Mouse (Mus musculus) myocyte (in vitro differentiated cells): ENCODE data around the gene Pold1. TPM values are rescaled to one million over a fixed set of nuclear protein-coding genes. Genes with fewer than 3 reads are reported as not detected.

ENCODE experiments used
- H3K27me3 ChIP-seq: one replicate; pipeline ENCODE4 v1.6.1; 2011; ENCODE audit not compliant: control insufficient read depth, insufficient read depth, insufficient read length
- H3K36me3 ChIP-seq: one replicate; pipeline ENCODE4 v1.6.1; 2011; ENCODE audit not compliant: control insufficient read depth, insufficient read depth
- H3K4me2 ChIP-seq: one replicate; pipeline ENCODE4 v1.6.1; 2011; ENCODE audit warnings: low read depth, control low read depth
- H3K4me3 ChIP-seq: one replicate; pipeline ENCODE4 v1.5.1; 2011; ENCODE audit warnings: mild to moderate bottlenecking, control low read depth, moderate library complexity
- H3K79me2 ChIP-seq: one replicate; pipeline ENCODE4 v1.6.1; 2011; ENCODE audit not compliant: control insufficient read depth, insufficient read depth
- H3ac ChIP-seq: one replicate; pipeline ENCODE4 v1.6.1; 2011; ENCODE audit not compliant: control insufficient read depth, insufficient read length
- CEBPB ChIP-seq: IDR thresholded peaks from 2 replicates; pipeline ENCODE4 v1.6.1; 2011; ENCODE audit warnings: mild to moderate bottlenecking, moderate library complexity; ENCODE audit not compliant: poor library complexity, insufficient read depth, severe bottlenecking
- E2F4 ChIP-seq: IDR thresholded peaks from one replicate; pipeline ENCODE4 v1.6.1; 2011; ENCODE audit warnings: mild to moderate bottlenecking, control low read depth, moderate library complexity; ENCODE audit not compliant: insufficient read depth
- MAX ChIP-seq: IDR thresholded peaks from one replicate; pipeline ENCODE4 v1.6.1; 2011; ENCODE audit warnings: low read depth, mild to moderate bottlenecking, control low read depth
- MYOD1 ChIP-seq, 3 experiments: IDR thresholded peaks; one replicate each; pipeline ENCODE4 v1.6.1; 2011; ENCODE audit warnings: control low read depth in 2 of 3, low read depth in 2 of 3, mild to moderate bottlenecking in 2 of 3, moderate library complexity in 1 of 3; ENCODE audit not compliant: insufficient read length in 2 of 3, control insufficient read depth in 1 of 3
- MYOG ChIP-seq, 3 experiments: IDR thresholded peaks; one replicate each; pipeline ENCODE4 v1.6.1; 2011; ENCODE audit warnings: control low read depth in 2 of 3, low read depth in 2 of 3, mild to moderate bottlenecking in 2 of 3; ENCODE audit not compliant: insufficient read length in 2 of 3, control insufficient read depth in 1 of 3, insufficient read depth in 1 of 3
- POLR2A ChIP-seq: IDR thresholded peaks from one replicate; pipeline ENCODE4 v1.6.1; 2011; ENCODE audit warnings: low read depth, mild to moderate bottlenecking, control low read depth, moderate library complexity; ENCODE audit not compliant: insufficient read length
- POLR2AphosphoS2 ChIP-seq: IDR thresholded peaks from one replicate; pipeline ENCODE4 v1.6.1; 2011; ENCODE audit warnings: low read depth, control low read depth; ENCODE audit not compliant: insufficient read length
- REST ChIP-seq: IDR thresholded peaks from one replicate; pipeline ENCODE4 v1.6.1; 2011; ENCODE audit warnings: mild to moderate bottlenecking, control low read depth, moderate library complexity; ENCODE audit not compliant: insufficient read depth, insufficient read length
- SRF ChIP-seq: IDR thresholded peaks from one replicate; pipeline ENCODE4 v1.6.1; 2011; ENCODE audit warnings: low read depth; ENCODE audit not compliant: control insufficient read depth, insufficient read length
- TCF12 ChIP-seq: IDR thresholded peaks from one replicate; pipeline ENCODE4 v1.6.1; 2011; ENCODE audit warnings: mild to moderate bottlenecking, control low read depth; ENCODE audit not compliant: poor library complexity, insufficient read depth, severe bottlenecking
- TCF3 ChIP-seq: IDR thresholded peaks from one replicate; pipeline ENCODE4 v1.6.1; 2011; ENCODE audit warnings: low read depth, control low read depth; ENCODE audit not compliant: insufficient read length
- USF1 ChIP-seq: IDR thresholded peaks from one replicate; pipeline ENCODE4 v1.6.1; 2011; ENCODE audit warnings: low read depth, mild to moderate bottlenecking, control low read depth, moderate library complexity
- polyA plus RNA-seq: library from polyadenylated mRNA; unstranded; fragments of >200 nt; fragmentation: generic; extraction: Trizol; gene quantifications from one replicate; pipeline ENCODE4 v1.2.1, GENCODE M21; 2012; ENCODE audit warnings: missing spikeins

Gene Pold1
- polyA plus RNA-seq, 1 experiment, result 23.9 TPM

GRCm38 (mm10) chr7:44572213-44572701 lies 23.6 kb upstream of the Pold1 start, which contains the start of gene Napsa:
Gene Napsa (plus strand): TSS chr7:44572380.
- TF ChIP-seq TCF12, result no peak
- TF ChIP-seq POLR2A, result no peak
- TF ChIP-seq POLR2AphosphoS2, result no peak
- TF ChIP-seq CEBPB, result no peak
- TF ChIP-seq TCF3, result no peak
- TF ChIP-seq REST, result no peak
- TF ChIP-seq MYOG (IDR thresholded peaks at IDR 0.05; ENCODE audit: control insufficient read depth in 1 of 3, insufficient read depth in 1 of 3, insufficient read length in 2 of 3, low read depth in 2 of 3), result no peak
- no peak for TF ChIP-seq MAX
- no peak for TF ChIP-seq USF1
- TF ChIP-seq MYOD1 (IDR thresholded peaks at IDR 0.05; ENCODE audit: control insufficient read depth in 1 of 3, insufficient read length in 2 of 3, low read depth in 2 of 3), result no peak
- TF ChIP-seq E2F4, result no peak
- TF ChIP-seq SRF, result no peak
- H3K4me2 ChIP-seq, result no peak within 1 kb of the TSS
- H3ac ChIP-seq, result no peak within 1 kb of the TSS
- no peaks in the 10 kb centered on the region for H3K79me2 ChIP-seq
- no peaks in the 10 kb centered on the region for H3K36me3 ChIP-seq
- peaks cover 30% of the 10 kb centered on the region for H3K27me3 ChIP-seq
- no peak within 1 kb of the TSS for H3K4me3 ChIP-seq

GRCm38 (mm10) chr7:44571811-44572210 lies 23.2 kb upstream of the Pold1 start:
- Histone ChIP-seq H3K4me3 (no peak overlapping the region), H3K36me3 (no peaks in the 10 kb centered on the region), H3K4me2 (no peak overlapping the region), H3ac (no peak overlapping the region), H3K79me2 (no peaks in the 10 kb centered on the region), H3K27me3 (peaks cover 30% of the 10 kb centered on the region)
- TF ChIP-seq E2F4, result no peak
- TF ChIP-seq MYOD1 (IDR thresholded peaks at IDR 0.05; ENCODE audit: control insufficient read depth in 1 of 3, insufficient read length in 2 of 3, low read depth in 2 of 3), result no peak
- TF ChIP-seq POLR2AphosphoS2, result no peak
- no peak for TF ChIP-seq CEBPB
- no peak for TF ChIP-seq USF1
- TF ChIP-seq MAX, result no peak
- no peak for TF ChIP-seq REST
- TF ChIP-seq TCF3, result no peak
- TF ChIP-seq MYOG (IDR thresholded peaks at IDR 0.05; ENCODE audit: control insufficient read depth in 1 of 3, insufficient read depth in 1 of 3, insufficient read length in 2 of 3, low read depth in 2 of 3), result no peak
- TF ChIP-seq POLR2A, result no peak
- no peak for TF ChIP-seq SRF
- no peak for TF ChIP-seq TCF12

- Histone ChIP-seq H3K27me3 (peaks cover 30% of the 10 kb centered on the region), H3K4me3 (no peak overlapping the region), H3K79me2 (no peaks in the 10 kb centered on the region), H3ac (no peak overlapping the region), H3K4me2 (no peak overlapping the region), H3K36me3 (no peaks in the 10 kb centered on the region)
- TF ChIP-seq CEBPB, result no peak
- no peak for TF ChIP-seq MAX
- TF ChIP-seq MYOG (IDR thresholded peaks at IDR 0.05; ENCODE audit: control insufficient read depth in 1 of 3, insufficient read depth in 1 of 3, insufficient read length in 2 of 3, low read depth in 2 of 3), result no peak
- no peak for TF ChIP-seq REST
- TF ChIP-seq SRF, result no peak
- no peak for TF ChIP-seq POLR2A
- no peak for TF ChIP-seq TCF3
- TF ChIP-seq POLR2AphosphoS2, result no peak
- no peak for TF ChIP-seq MYOD1 (IDR thresholded peaks at IDR 0.05; ENCODE audit: control insufficient read depth in 1 of 3, insufficient read length in 2 of 3, low read depth in 2 of 3)
- no peak for TF ChIP-seq E2F4
- TF ChIP-seq TCF12, result no peak
- no peak for TF ChIP-seq USF1
These were observed 22.3 kb upstream of the Pold1 start for GRCm38 (mm10) chr7:44570989-44571388.

- Histone ChIP-seq H3K79me2 (no peaks in the 10 kb centered on the region), H3K4me3 (no peak overlapping the region), H3ac (no peak overlapping the region), H3K36me3 (no peaks in the 10 kb centered on the region), H3K4me2 (no peak overlapping the region), H3K27me3 (peaks cover 42% of the 10 kb centered on the region)
- TF ChIP-seq TCF12, result no peak
- TF ChIP-seq TCF3, result no peak
- no peak for TF ChIP-seq E2F4
- TF ChIP-seq SRF, result no peak
- no peak for TF ChIP-seq MYOG (IDR thresholded peaks at IDR 0.05; ENCODE audit: control insufficient read depth in 1 of 3, insufficient read depth in 1 of 3, insufficient read length in 2 of 3, low read depth in 2 of 3)
These were observed 20.2 kb upstream of the Pold1 start for GRCm38 (mm10) chr7:44568803-44569202.

DNA sequence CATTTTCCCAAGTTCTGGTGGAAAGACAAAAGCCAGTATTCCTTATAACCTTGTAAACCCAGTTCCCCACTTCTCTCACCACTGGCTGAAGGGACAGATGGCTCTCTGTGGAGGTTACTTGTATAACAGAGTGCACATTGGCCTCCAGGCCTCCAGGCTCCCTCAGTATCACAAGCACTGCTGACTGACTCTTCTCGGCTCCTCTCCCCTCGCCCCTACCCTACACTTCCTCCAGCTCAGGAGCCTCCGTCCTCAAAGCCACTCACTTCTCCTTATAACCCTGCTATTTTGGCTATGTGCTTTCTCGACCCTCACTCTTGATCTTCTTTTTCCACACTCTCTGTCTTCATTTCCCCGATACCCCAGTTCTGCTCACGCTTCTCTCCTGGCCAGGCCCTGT lies 16.8 kb upstream of the Pold1 start:
- Histone ChIP-seq H3K4me2 (no peak overlapping the region), H3K79me2 (no peaks in the 10 kb centered on the region), H3K4me3 (no peak overlapping the region), H3K27me3 (peaks cover 27% of the 10 kb centered on the region), H3ac (no peak overlapping the region), H3K36me3 (no peaks in the 10 kb centered on the region)
- no peak for TF ChIP-seq USF1
- TF ChIP-seq TCF12, result no peak
- TF ChIP-seq POLR2AphosphoS2, result no peak
- TF ChIP-seq CEBPB, result no peak
- no peak for TF ChIP-seq POLR2A
- TF ChIP-seq MAX, result no peak
- TF ChIP-seq E2F4, result no peak
- no peak for TF ChIP-seq MYOD1 (IDR thresholded peaks at IDR 0.05; ENCODE audit: control insufficient read depth in 1 of 3, insufficient read length in 2 of 3, low read depth in 2 of 3)
- no peak for TF ChIP-seq MYOG (IDR thresholded peaks at IDR 0.05; ENCODE audit: control insufficient read depth in 1 of 3, insufficient read depth in 1 of 3, insufficient read length in 2 of 3, low read depth in 2 of 3)
- no peak for TF ChIP-seq SRF
- TF ChIP-seq REST, result no peak
- TF ChIP-seq TCF3, result no peak
